Mouse (Mus musculus): ENCODE results near the gene Znfx1.
"Not testable (repeated sequence)": the region's sequence is repeated elsewhere in the genome, so short reads cannot be mapped to it uniquely, and the experiment has no call there.

Gene Znfx1

GRCm38 (mm10) chr2:167053127-167053844, 9.5 kb downstream of the Znfx1 start:
- DNase-seq (ENCODE audit: low spot score in 2 of 2), result no peak

GRCm38 (mm10) chr2:167048698-167049358, 14.0 kb downstream of the Znfx1 start:
- DNase-seq (ENCODE audit: low spot score in 2 of 2), result no peak

DNA sequence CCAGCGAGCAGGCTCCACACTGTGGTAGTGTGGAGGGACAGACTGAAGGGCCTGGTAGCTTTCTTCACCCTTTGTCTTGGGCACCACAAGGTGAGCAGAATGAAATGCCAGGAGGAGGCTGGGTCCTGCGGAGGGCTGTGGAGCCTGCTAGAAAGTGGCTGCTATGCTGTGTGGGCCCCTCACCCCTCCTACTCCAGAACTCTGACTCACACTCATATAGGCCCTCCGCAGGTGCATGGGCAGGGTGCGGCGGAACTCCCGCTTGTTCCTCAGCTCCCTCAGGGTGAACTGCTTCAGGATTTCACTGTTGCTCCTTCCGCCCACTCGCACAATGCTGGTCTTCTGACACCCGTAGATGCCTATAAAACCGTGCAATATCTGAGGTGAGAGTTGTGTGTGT, 14.6 kb downstream of the Znfx1 start:
- no peak for DNase-seq (ENCODE audit: low spot score in 2 of 2)

DNA sequence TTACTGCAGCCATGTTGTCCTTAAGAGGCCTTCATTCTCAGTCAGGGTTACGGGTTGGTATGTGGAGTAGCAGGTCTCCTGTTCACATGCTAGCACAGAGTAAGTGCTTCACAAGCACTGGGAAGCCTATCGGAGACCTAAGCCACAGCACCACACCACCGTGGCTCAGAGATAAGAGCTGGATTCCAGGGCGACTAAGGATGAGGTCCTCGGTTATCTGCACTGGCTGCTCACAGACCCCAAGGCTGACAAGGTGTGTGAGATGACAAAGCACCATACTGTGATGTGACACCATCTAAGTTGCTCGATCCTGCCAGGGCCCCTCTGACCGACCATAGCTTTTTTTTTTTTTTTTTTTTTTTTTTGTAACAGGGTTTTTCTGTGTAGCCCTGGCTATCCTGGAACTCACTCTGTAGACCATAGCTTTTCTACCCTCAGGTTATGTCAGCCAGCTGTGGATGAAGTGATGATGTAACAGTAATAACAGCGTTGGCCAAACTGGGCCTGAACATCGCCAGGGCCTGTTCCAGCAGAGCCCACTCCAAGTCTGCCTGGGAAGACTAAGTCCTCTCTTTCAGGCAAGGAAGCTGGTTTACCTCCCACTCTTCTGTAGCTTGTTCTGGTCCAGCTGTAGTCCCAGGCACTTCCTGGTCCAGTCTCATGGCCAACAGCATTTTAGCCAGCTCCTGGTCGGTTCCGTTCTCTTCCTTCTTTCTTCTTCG, 19.3 kb downstream of the Znfx1 start:
- no peak for DNase-seq (ENCODE audit: low spot score in 2 of 2)

DNA sequence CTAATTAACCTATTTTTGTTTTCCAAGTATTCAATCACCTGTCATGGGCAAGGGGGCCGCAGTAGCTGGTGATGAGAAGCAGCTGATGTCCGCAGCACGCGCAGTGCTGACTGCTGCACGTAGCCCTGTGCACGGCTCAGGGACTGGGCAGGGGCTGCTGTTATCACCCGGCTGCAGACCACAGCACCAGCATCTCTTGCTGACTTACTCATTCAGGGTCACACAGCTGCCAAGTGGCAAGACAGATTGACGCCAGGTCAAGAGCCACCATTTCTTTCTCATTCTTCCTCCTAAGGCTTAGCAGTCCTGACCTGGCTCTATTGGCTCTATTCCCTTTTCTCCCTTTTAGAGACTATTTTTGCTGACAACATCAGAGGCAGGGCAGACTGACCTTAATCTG, 23.4 kb downstream of the Znfx1 start:
- DNase-seq (ENCODE audit: low spot score in 2 of 2), result no peak

GRCm38 (mm10) chr2:167038716-167039115, 24.1 kb downstream of the Znfx1 start:
- DNase-seq (ENCODE audit: low spot score in 2 of 2), result no peak

DNA sequence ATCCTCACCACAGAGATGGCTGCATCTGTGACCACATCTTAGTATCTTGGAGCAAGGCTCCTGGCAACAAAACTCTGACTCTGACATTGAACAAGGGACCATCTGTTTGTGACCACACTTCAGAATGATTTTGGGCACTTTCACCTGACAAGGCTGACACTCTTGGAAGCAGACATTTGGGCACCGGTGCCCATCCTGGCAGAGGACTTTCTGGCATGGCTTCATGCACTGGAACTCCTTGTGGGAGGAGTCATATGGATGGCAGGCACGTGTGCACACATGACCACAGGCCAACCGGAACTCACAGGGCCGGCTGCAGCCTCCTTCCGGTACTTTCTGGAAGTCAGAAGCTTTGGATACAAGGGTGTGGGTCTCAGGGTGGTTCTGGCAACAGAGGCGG, 24.5 kb downstream of the Znfx1 start:
- no peak for DNase-seq (ENCODE audit: low spot score in 2 of 2)

GRCm38 (mm10) chr2:167037710-167038109, 25.1 kb downstream of the Znfx1 start:
- DNase-seq (ENCODE audit: low spot score in 2 of 2), result no peak

GRCm38 (mm10) chr2:167030507-167030906, 32.3 kb downstream of the Znfx1 start:
- DNase-seq (ENCODE audit: low spot score in 2 of 2), result no peak

GRCm38 (mm10) chr2:167028553-167028952, 34.3 kb downstream of the Znfx1 start:
- no peak for DNase-seq (ENCODE audit: low spot score in 2 of 2)

DNA sequence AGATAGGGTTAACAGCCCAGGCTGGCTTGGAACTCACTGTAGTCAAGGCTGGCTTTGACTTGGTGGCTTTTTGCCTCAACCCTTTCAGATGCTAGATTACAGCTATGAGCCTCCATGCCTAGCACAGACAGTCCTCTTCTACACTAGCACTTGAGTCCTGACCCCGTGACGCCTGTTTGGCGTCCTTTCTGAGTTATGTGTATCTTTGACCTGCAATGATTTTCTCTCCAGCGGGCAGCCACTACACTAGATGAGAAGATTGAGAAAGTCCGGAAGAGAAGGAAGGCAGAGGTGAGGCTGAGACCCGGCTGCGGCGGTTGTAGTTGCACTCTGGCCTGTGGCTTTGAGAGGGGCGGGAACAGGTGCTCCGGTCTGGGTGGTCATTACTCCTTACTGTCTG, 43.4 kb downstream of the Znfx1 start:
- DNase-seq (ENCODE audit: low spot score in 2 of 2), result no peak

GRCm38 (mm10) chr2:167015382-167015718, 47.5 kb downstream of the Znfx1 start:
- no peak for DNase-seq (ENCODE audit: low spot score in 2 of 2)

GRCm38 (mm10) chr2:167014702-167015381, 48.0 kb downstream of the Znfx1 start, which contains the start of gene Ddx27:
TSS of gene Ddx27 (plus strand) at chr2:167015193.
- peak; percentile 93 to 94 for DNase-seq (ENCODE audit: low spot score in 2 of 2)

DNA sequence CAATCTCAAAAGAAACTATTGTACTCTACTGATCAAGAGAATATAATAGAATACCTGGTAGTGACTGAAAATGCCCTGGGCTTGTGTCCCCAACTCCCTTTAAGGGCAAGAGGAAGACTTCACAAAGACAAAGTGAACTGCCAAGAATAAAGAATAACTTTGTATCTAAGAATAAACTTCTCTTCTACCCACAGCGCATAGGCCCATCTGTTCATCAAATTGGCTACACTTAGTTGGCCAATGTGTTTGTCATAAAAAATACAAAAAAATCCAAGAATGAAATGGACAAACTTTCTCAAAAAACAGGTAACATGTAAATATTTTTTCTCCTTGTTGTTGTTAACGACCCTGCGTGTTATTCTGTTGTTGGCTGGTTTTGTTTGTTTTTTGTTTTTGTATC, 52.3 kb downstream of the Znfx1 start:
- peak in 1 of 2 experiments; percentile 29 for DNase-seq (ENCODE audit: low spot score in 2 of 2)

- no peak for DNase-seq (ENCODE audit: low spot score in 2 of 2)
Observed at GRCm38 (mm10) chr2:167009483-167009882, 53.3 kb downstream of the Znfx1 start.

GRCm38 (mm10) chr2:167007565-167007964, 55.2 kb downstream of the Znfx1 start:
- DNase-seq (ENCODE audit: low spot score in 2 of 2), result not testable (repeated sequence)

- DNase-seq (ENCODE audit: low spot score in 2 of 2), result peak in 1 of 2 experiments; percentile 33
Observed at GRCm38 (mm10) chr2:167007001-167007491, 55.8 kb downstream of the Znfx1 start.

DNA sequence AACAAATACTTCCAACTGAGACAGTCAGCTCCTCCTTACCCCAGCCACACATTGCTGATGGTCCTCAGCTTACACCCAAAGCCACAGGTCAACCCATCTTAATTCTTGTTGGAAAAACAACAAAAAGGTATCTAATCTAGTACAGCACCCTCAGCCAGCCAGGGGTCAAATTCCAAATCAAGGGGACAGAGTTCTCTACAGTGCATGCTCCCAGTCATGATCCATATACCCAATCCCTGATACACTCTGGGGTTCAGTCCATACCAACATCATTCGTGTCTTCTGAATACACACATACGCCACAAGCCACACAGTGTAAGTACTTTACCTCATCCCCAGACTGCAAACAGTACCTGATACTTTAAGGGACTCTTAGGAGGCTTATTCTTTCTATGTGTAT, 56.5 kb downstream of the Znfx1 start:
- no peak for DNase-seq (ENCODE audit: low spot score in 2 of 2)

GRCm38 (mm10) chr2:167004099-167004854, 58.5 kb downstream of the Znfx1 start:
- DNase-seq (ENCODE audit: low spot score in 2 of 2), result peak; percentile 62 to 83

DNA sequence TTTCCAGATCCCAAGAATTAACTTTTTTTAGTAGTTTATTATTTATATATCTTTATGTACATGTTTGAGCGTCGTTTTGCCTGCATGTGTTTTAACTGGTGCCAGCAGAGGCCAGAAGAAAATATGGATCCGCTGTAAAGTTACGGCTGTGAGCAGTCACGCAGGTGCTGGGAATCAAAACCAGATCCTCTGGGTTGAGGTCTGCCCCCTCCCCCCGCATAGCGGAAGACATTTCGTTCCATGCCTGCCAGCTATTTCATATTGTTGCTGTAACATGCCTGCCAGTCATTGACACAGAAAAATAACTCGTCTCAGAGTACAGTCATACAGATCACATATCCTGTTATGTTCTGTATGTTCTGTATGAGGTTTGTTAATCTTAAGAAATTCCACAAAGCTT, 61.3 kb downstream of the Znfx1 start:
- no peak for DNase-seq (ENCODE audit: low spot score in 2 of 2)

DNA sequence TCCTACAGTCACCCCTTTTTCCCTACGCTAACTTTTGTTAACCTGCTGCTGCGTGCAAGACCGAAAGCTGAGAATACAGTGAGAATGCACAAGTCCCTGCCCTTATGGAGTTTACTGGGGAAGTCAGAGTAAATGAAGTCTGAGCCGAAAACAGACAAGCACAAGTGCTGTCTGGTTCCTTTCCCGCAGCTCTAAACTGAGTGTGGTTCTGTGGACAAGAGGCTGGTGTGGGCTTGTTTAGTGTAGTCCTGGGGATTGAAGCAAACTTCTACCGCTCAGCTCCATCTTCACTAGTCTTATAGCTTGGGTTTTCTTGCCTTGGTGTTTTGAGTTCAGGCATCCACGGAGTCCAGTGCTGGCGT, 66.3 kb downstream of the Znfx1 start:
- DNase-seq (ENCODE audit: low spot score in 2 of 2), result no peak

Measured in frontal cortex, postnatal 36 days (tissue).